In genomic region chr5:24237201-24237600, GRCm38 (mm10) we compare ENCODE assay signal across 14 mouse cellular contexts.
"Had no signal": no experiment of that assay in that cellular context is flagged by ENCODE, and none has a peak within 500 bp of the region (broad histone marks: within the 10 kb centered on the region; RNA-seq: fewer than 3 reads in every experiment).

No protein-coding gene starts in this region.

- H3K4me3 ChIP-seq: layer of hippocampus, adult 2 months; limb, embryonic 15.5 days; liver, embryonic 13.5 days; lung, embryonic 15.5 days; megakaryocyte, embryonic 14.5 days; midbrain, embryonic 15.5 days; neural tube, embryonic 12.5 days had no signal

- DNase-seq: kidney, postnatal 10 days; kidney, postnatal 4 days; liver, embryonic 13.5 days; liver, postnatal 0 days; lung, postnatal 14 days; thymus, adult 18-20 months; thymus, postnatal 25 days had no signal

- H3K27ac ChIP-seq: layer of hippocampus, adult 2 months; limb, embryonic 15.5 days; liver, embryonic 13.5 days; lung, embryonic 15.5 days; macrophage; midbrain, embryonic 15.5 days; neural tube, embryonic 12.5 days had no signal
